Mouse (Mus musculus) bone marrow macrophage, adult 2 months (primary cell): ENCODE results near the gene Zbtb2. TPM values are rescaled to one million over a fixed set of nuclear protein-coding genes. Genes with fewer than 3 reads are reported as not detected.
A peak's percentile ranks its signal among the peaks of the same experiment; 100 is the strongest.

Experiments
- H3K27ac ChIP-seq: 2 replicates; pipeline ENCODE4 v1.5.1; 2012; ENCODE audit warnings: low read depth, low read length; ENCODE audit not compliant: insufficient read depth
- H3K4me1 ChIP-seq: 2 replicates; pipeline ENCODE4 v1.6.1; 2012; ENCODE audit warnings: low read length; ENCODE audit not compliant: control insufficient read depth, insufficient read depth
- H3K4me3 ChIP-seq: 2 replicates; pipeline ENCODE4 v1.5.1; 2012; ENCODE audit warnings: mild to moderate bottlenecking, low read length, moderate library complexity; ENCODE audit not compliant: insufficient read depth
- CTCF ChIP-seq: IDR thresholded peaks from 2 replicates; pipeline ENCODE4 v1.5.1; 2012; ENCODE audit warnings: low read depth, mild to moderate bottlenecking, low read length, moderate library complexity
- POLR2A ChIP-seq: IDR thresholded peaks from 2 replicates; pipeline ENCODE4 v1.6.1; 2012; ENCODE audit warnings: mild to moderate bottlenecking, low read depth, low read length, borderline replicate concordance
- polyA plus RNA-seq: library from polyadenylated mRNA; stranded (reverse); fragments of >200 nt; gene quantifications from 2 replicates; pipeline ENCODE4 v1.2.4, GENCODE M21; 2012; ENCODE audit not compliant: missing spikeins, insufficient read depth, insufficient read length

The Zbtb2 gene
- polyA plus RNA-seq, 1 experiment: 10.3 TPM

GRCm38 (mm10) chr10:4370105-4370504 is 17.8 kb downstream of the Zbtb2 start:
- H3K27ac ChIP-seq: no peak overlapping the region

GRCm38 (mm10) chr10:4364618-4365017 is 23.3 kb downstream of the Zbtb2 start:
- Histone ChIP-seq H3K27ac (no peak overlapping the region), H3K4me3 (no peak overlapping the region), H3K4me1 (no peaks in the 10 kb centered on the region)
- TF ChIP-seq CTCF (no peak), POLR2A (no peak)

More at GRCm38 (mm10) chr10:4370105-4370504, 17.8 kb downstream of the Zbtb2 start:
- Histone ChIP-seq H3K4me1 (peaks cover under 1% of the 10 kb centered on the region), H3K4me3 (no peak overlapping the region)
- TF ChIP-seq POLR2A: no peak
- TF ChIP-seq CTCF: no peak

DNA sequence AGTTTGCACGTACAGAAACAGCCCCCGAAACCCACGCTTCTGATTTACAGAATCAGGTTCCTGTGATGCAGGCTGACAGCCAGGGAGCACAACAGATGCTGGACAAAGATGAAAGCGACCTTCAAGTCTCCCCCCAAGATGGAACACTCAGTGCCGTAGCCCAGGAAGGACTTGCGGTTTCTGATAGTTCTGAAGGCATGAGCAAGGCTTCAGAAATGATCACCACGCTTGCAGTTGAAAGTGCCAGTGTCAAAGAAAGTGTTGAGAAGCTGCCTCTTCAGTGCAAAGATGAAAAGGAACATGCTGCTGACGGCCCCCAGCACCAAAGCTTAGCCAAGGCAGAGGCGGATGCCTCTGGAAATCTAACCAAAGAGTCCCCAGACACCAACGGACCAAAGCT is 30.5 kb downstream of the Zbtb2 start:
- TF ChIP-seq CTCF (no peak), POLR2A (no peak)
- Histone ChIP-seq H3K27ac (no peak overlapping the region), H3K4me3 (no peak overlapping the region), H3K4me1 (peaks cover 11% of the 10 kb centered on the region)

GRCm38 (mm10) chr10:4356640-4357039 is 31.3 kb downstream of the Zbtb2 start:
- no peak for TF ChIP-seq POLR2A
- peak overlapping the region; percentile 31 for H3K27ac ChIP-seq
- no peak overlapping the region for H3K4me3 ChIP-seq
- peaks cover 11% of the 10 kb centered on the region for H3K4me1 ChIP-seq

GRCm38 (mm10) chr10:4355882-4356451 is 31.9 kb downstream of the Zbtb2 start:
- no peak overlapping the region for H3K4me3 ChIP-seq
- TF ChIP-seq CTCF: no peak
- no peak for TF ChIP-seq POLR2A
- H3K27ac ChIP-seq: peak overlapping the region; percentile 31; the same call in 1 of the 2 replicates
- H3K4me1 ChIP-seq: peaks cover 11% of the 10 kb centered on the region

GRCm38 (mm10) chr10:4354371-4355260 is 33.3 kb downstream of the Zbtb2 start:
- Histone ChIP-seq H3K4me1 (peaks cover 11% of the 10 kb centered on the region), H3K27ac (no peak overlapping the region), H3K4me3 (no peak overlapping the region)
- TF ChIP-seq CTCF: no peak

- Histone ChIP-seq H3K27ac (no peak overlapping the region), H3K4me1 (no peaks in the 10 kb centered on the region), H3K4me3 (no peak overlapping the region)
- no peak for TF ChIP-seq POLR2A
- TF ChIP-seq CTCF: no peak
Observed at GRCm38 (mm10) chr10:4347591-4347990, 40.3 kb downstream of the Zbtb2 start.

GRCm38 (mm10) chr10:4347136-4347492 is 40.8 kb downstream of the Zbtb2 start:
- TF ChIP-seq CTCF: no peak
- no peak for TF ChIP-seq POLR2A
- H3K27ac ChIP-seq: no peak overlapping the region
- no peaks in the 10 kb centered on the region for H3K4me1 ChIP-seq
- no peak overlapping the region for H3K4me3 ChIP-seq

DNA sequence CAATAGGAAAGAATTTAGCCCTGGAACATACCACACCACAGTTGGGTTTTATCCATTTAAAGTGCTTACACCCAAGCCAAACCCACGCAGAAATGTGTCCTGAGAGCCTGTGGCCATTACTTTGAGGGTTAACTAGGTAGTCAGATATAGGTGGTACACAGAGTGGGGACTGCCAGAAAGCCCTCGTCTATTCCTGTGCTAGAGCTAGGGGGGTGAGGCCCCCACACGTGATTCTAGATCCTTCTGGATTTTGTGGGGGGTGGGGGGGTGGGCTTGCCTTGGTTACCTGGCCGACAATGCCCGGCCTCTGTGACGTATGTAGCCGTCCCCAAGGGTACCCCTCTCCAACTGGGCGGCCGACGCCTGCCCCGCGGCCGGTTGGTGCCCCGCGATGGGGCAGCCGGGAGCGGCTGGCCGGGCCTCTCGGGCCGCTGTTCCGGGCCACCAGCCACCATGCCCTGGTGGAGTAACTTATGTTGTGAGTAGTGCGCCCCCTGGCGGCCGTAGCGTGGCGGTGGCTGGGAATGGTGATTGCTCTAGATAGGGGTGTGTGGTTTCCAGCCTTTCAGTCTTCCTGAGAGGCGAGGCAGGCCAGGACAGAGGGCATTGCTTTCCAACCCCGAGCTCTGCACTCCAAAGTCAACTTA is 41.3 kb downstream of the Zbtb2 start:
- TF ChIP-seq POLR2A (no peak), CTCF (peak; percentile 67)
- Histone ChIP-seq H3K4me3 (no peak overlapping the region), H3K4me1 (no peaks in the 10 kb centered on the region), H3K27ac (no peak overlapping the region)

DNA sequence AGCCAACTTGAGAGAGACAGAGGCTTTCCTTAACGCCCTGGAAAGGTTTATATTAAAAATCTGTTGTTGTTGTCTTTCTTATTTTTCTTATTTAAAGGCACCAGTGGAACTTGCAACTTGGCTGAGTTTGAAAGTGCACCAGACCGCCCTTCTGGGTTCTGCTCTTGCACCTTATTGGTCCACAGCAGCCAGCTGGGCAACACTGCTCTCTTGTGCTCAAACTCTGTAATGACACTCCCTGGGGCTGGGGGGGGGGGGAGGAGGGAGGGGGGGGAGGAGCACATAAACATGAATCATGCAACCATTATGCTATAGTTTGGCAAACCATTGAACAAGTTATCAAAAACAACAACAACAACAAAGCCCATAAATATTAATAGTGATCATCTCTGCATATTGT is 46.5 kb downstream of the Zbtb2 start:
- no peak overlapping the region for H3K27ac ChIP-seq
- H3K4me1 ChIP-seq: peaks cover 2% of the 10 kb centered on the region
- H3K4me3 ChIP-seq: no peak overlapping the region
- no peak for TF ChIP-seq POLR2A
- TF ChIP-seq CTCF: peak; percentile 27; the same call in 1 of the 2 replicates
